Mouse (Mus musculus) CH12.LX (cell line): ENCODE measurements at regions not wholly inside any gene's neighbourhood (a gene's known extent, or its start where the extent isn't known, plus 50 kb on each side); places are given as distances from the start of the nearest gene placed in this dataset.

Experiments used
- DNase-seq: peaks from one replicate; pipeline ENCODE4 v3.0.0-alpha.2; 2013; ENCODE audit errors: extremely low read depth
- H3K27ac ChIP-seq: 2 replicates; pipeline ENCODE4 v1.5.1; 2012; ENCODE audit warnings: low read depth, mild to moderate bottlenecking, control low read depth, moderate library complexity; ENCODE audit not compliant: insufficient read depth
- H3K27me3 ChIP-seq: replicated peaks from 2 replicates; pipeline ENCODE3; 2012; ENCODE audit warnings: inconsistent platforms
- H3K36me3 ChIP-seq, 2 experiments: replicated peaks in 1 of 2; 2 replicates each; pipeline versions ENCODE3 to v1.6.1; 2012; ENCODE audit warnings: inconsistent platforms in 1 of 2, low read length in 1 of 2, mild to moderate bottlenecking in 1 of 2, mixed read lengths in 1 of 2, moderate library complexity in 1 of 2; ENCODE audit not compliant: control insufficient read depth in 1 of 2, insufficient read depth in 1 of 2
- H3K4me1 ChIP-seq, 2 experiments: 2 replicates each; pipeline ENCODE4 v1.6.1; 2012; ENCODE audit warnings: inconsistent platforms in 1 of 2, moderate library complexity in 1 of 2; ENCODE audit not compliant: insufficient read depth in 2 of 2, control insufficient read depth in 1 of 2
- H3K4me2 ChIP-seq: 2 replicates; pipeline ENCODE4 v1.6.1; 2012; ENCODE audit warnings: low read depth, mild to moderate bottlenecking, control low read depth; ENCODE audit not compliant: poor library complexity, insufficient read depth, severe bottlenecking
- H3K4me3 ChIP-seq, 3 experiments: fragments of 150-350 bp in 1 of 3; sonication (generic) in 1 of 3; replicated peaks in 1 of 3; 2 replicates each; pipeline versions ENCODE3 to v1.5.1; 2011 to 2012; ENCODE audit warnings: low read depth in 2 of 3, low read length in 2 of 3, mild to moderate bottlenecking in 2 of 3, moderate library complexity in 2 of 3, control low read depth in 1 of 3, improper control_type of control experiment in 1 of 3, inconsistent platforms in 1 of 3, mixed read lengths in 1 of 3; ENCODE audit not compliant: poor library complexity in 1 of 3
- H3K79me2 ChIP-seq: replicated peaks from 2 replicates; pipeline ENCODE4 v1.6.1; 2012; ENCODE audit warnings: mild to moderate bottlenecking, moderate library complexity; ENCODE audit not compliant: control insufficient read depth, poor library complexity, insufficient read depth, severe bottlenecking; ENCODE audit errors: extremely low read depth
- H3K9ac ChIP-seq: 2 replicates; pipeline ENCODE4 v1.6.1; 2012; ENCODE audit warnings: low read depth, mild to moderate bottlenecking, control low read depth, moderate library complexity; ENCODE audit not compliant: insufficient read depth
- H3K9me3 ChIP-seq: replicated peaks from 2 replicates; pipeline ENCODE3; 2012; ENCODE audit warnings: low read length, inconsistent platforms, mixed read lengths
- BHLHE40 ChIP-seq: IDR thresholded peaks from 2 replicates; pipeline ENCODE4 v1.6.1; 2011; ENCODE audit warnings: mild to moderate bottlenecking, low read depth, low read length, improper control_type of control experiment
- CHD2 ChIP-seq: IDR thresholded peaks from 2 replicates; pipeline ENCODE4 v1.6.1; 2011; ENCODE audit warnings: low read length, improper control_type of control experiment
- E2F4 ChIP-seq: IDR thresholded peaks from 2 replicates; pipeline ENCODE4 v1.6.1; 2011; ENCODE audit warnings: low read depth, low read length, improper control_type of control experiment; ENCODE audit not compliant: insufficient replicate concordance
- EP300 ChIP-seq: IDR thresholded peaks from 2 replicates; pipeline ENCODE4 v1.6.1; 2011; ENCODE audit warnings: low read length, improper control_type of control experiment
- GABPA ChIP-seq: IDR thresholded peaks from 2 replicates; pipeline ENCODE4 v1.6.1; 2012; ENCODE audit warnings: low read depth, low read length, improper control_type of control experiment, inconsistent platforms; ENCODE audit not compliant: insufficient replicate concordance
- HCFC1 ChIP-seq: IDR thresholded peaks from 2 replicates; pipeline ENCODE4 v1.6.1; 2012; ENCODE audit warnings: low read depth, mild to moderate bottlenecking, inconsistent platforms, low read length, improper control_type of control experiment
- JUN ChIP-seq: IDR thresholded peaks from 2 replicates; pipeline ENCODE4 v1.6.1; 2011; ENCODE audit warnings: low read depth, mild to moderate bottlenecking, low read length, improper control_type of control experiment, moderate library complexity; ENCODE audit not compliant: insufficient read depth
- JUND ChIP-seq: conservative IDR thresholded peaks from 2 replicates; pipeline ENCODE4 v1.6.1; 2011; ENCODE audit warnings: low read depth, low read length, improper control_type of control experiment
- KAT2A ChIP-seq: IDR thresholded peaks from 2 replicates; pipeline ENCODE4 v1.6.1; 2012; ENCODE audit warnings: low read length, improper control_type of control experiment, inconsistent platforms; ENCODE audit not compliant: insufficient replicate concordance
- MAFK ChIP-seq: IDR thresholded peaks from 2 replicates; pipeline ENCODE4 v1.6.1; 2011; ENCODE audit warnings: low read length, improper control_type of control experiment; ENCODE audit not compliant: insufficient replicate concordance
- MAX ChIP-seq: IDR thresholded peaks from 2 replicates; pipeline ENCODE4 v1.6.1; 2011; ENCODE audit warnings: low read length, improper control_type of control experiment
- MAZ ChIP-seq: IDR thresholded peaks from 2 replicates; pipeline ENCODE4 v1.6.1; 2012; ENCODE audit warnings: low read depth, mild to moderate bottlenecking, inconsistent platforms, low read length, improper control_type of control experiment, moderate library complexity
- MEF2A ChIP-seq: IDR thresholded peaks from 2 replicates; pipeline ENCODE4 v1.6.1; 2014; ENCODE audit warnings: low read depth, mild to moderate bottlenecking, inconsistent platforms, low read length, improper control_type of control experiment, borderline replicate concordance
- MXI1 ChIP-seq: IDR thresholded peaks from 2 replicates; pipeline ENCODE4 v1.6.1; 2011; ENCODE audit warnings: mild to moderate bottlenecking, low read depth, low read length, improper control_type of control experiment
- MYC ChIP-seq: IDR thresholded peaks from 2 replicates; pipeline ENCODE4 v1.6.1; 2011; ENCODE audit warnings: low read depth, mild to moderate bottlenecking, improper control_type of control experiment, low read length
- NRF1 ChIP-seq: IDR thresholded peaks from 2 replicates; pipeline ENCODE4 v1.6.1; 2014; ENCODE audit warnings: low read depth, mild to moderate bottlenecking, inconsistent platforms, low read length, improper control_type of control experiment, moderate library complexity
- PAX5 ChIP-seq: IDR thresholded peaks from 2 replicates; pipeline ENCODE4 v1.6.1; 2012; ENCODE audit warnings: low read length, inconsistent platforms, mixed read lengths
- POLR2A ChIP-seq: IDR thresholded peaks from 2 replicates; pipeline ENCODE4 v1.6.1; 2011; ENCODE audit warnings: low read depth, mild to moderate bottlenecking, improper control_type of control experiment, low read length
- SMC3 ChIP-seq: IDR thresholded peaks from 2 replicates; pipeline ENCODE4 v1.6.1; 2011; ENCODE audit warnings: low read depth, low read length, improper control_type of control experiment
- TBP ChIP-seq: conservative IDR thresholded peaks from 2 replicates; pipeline ENCODE4 v1.6.1; 2011; ENCODE audit warnings: low read depth, low read length, improper control_type of control experiment
- TCF12 ChIP-seq: IDR thresholded peaks from 2 replicates; pipeline ENCODE4 v1.6.1; 2014; ENCODE audit warnings: low read depth, mild to moderate bottlenecking, inconsistent platforms, low read length, improper control_type of control experiment
- USF2 ChIP-seq: conservative IDR thresholded peaks from 2 replicates; pipeline ENCODE4 v1.6.1; 2011; ENCODE audit warnings: low read depth, low read length, improper control_type of control experiment
- ZC3H11A ChIP-seq: IDR thresholded peaks from 2 replicates; pipeline ENCODE4 v1.6.1; 2012; ENCODE audit warnings: low read depth, mild to moderate bottlenecking, inconsistent platforms, low read length, improper control_type of control experiment
- ZKSCAN1 ChIP-seq: IDR thresholded peaks from 2 replicates; pipeline ENCODE4 v1.6.1; 2012; ENCODE audit warnings: low read depth, inconsistent platforms, low read length, improper control_type of control experiment, borderline replicate concordance
- dilution Hi-C: fragments of 300-500 bp; cut with MboI; formaldehyde crosslinking; loops from 2 replicates; pipeline ENCODE4 v1.14.3; 2020; ENCODE audit warnings: low sequenced_read_pairs; ENCODE audit not compliant: extremely low pct_unique_long_range_greater_than_20kb, extremely low pct_ligation_motif_present
- in situ Hi-C: fragments of 300-500 bp; cut with MboI; formaldehyde crosslinking; loops from 3 replicates; pipeline ENCODE4 v1.14.3; 2019; ENCODE audit warnings: low sequenced_read_pairs, low pct_ligation_motif_present, low pct_unique_long_range_greater_than_20kb, mixed read lengths

- peaks cover 27% of the 10 kb centered on the region for H3K9me3 ChIP-seq
- TF ChIP-seq ZC3H11A = no peak
- TF ChIP-seq JUN = no peak
- H3K4me1 ChIP-seq = no peaks in the 10 kb centered on the region
- no peak overlapping the region for H3K4me3 ChIP-seq
- in situ Hi-C loops = no loop called here
- H3K27me3 ChIP-seq = no peaks in the 10 kb centered on the region
- dilution Hi-C loops = no loop called here
- H3K79me2 ChIP-seq = no peaks in the 10 kb centered on the region
- H3K9ac ChIP-seq = no peak overlapping the region
- H3K27ac ChIP-seq = no peak overlapping the region
- DNase-seq = no peak
- H3K4me2 ChIP-seq = no peak overlapping the region
- no peaks in the 10 kb centered on the region for H3K36me3 ChIP-seq
Measured at GRCm38 (mm10) chr5:50130202-50130601, 71.4 kb upstream of the Adgra3 start.

- no peak overlapping the region for H3K4me3 ChIP-seq
- peaks cover 34% of the 10 kb centered on the region for H3K9me3 ChIP-seq
- H3K27me3 ChIP-seq = no peaks in the 10 kb centered on the region
- H3K4me2 ChIP-seq = no peak overlapping the region
- in situ Hi-C loops = no loop called here
- no peak for TF ChIP-seq TBP
- no peak for TF ChIP-seq EP300
- TF ChIP-seq POLR2A = no peak
- TF ChIP-seq CHD2 = no peak
- TF ChIP-seq MEF2A = no peak
- TF ChIP-seq MAZ = no peak
- no peak for TF ChIP-seq MAX
- no peak for TF ChIP-seq GABPA
- no peak for TF ChIP-seq USF2
- TF ChIP-seq KAT2A = no peak
- TF ChIP-seq E2F4 = no peak
- TF ChIP-seq HCFC1 = no peak
- no peak for TF ChIP-seq MAFK
- H3K9ac ChIP-seq = no peak overlapping the region
- no peak overlapping the region for H3K27ac ChIP-seq
- H3K4me1 ChIP-seq = no peaks in the 10 kb centered on the region
- no peaks in the 10 kb centered on the region for H3K36me3 ChIP-seq
- H3K79me2 ChIP-seq = no peaks in the 10 kb centered on the region
- dilution Hi-C loops = no loop called here
- DNase-seq = no peak
Measured at GRCm38 (mm10) chr5:50128972-50129371, 70.2 kb upstream of the Adgra3 start.

DNA sequence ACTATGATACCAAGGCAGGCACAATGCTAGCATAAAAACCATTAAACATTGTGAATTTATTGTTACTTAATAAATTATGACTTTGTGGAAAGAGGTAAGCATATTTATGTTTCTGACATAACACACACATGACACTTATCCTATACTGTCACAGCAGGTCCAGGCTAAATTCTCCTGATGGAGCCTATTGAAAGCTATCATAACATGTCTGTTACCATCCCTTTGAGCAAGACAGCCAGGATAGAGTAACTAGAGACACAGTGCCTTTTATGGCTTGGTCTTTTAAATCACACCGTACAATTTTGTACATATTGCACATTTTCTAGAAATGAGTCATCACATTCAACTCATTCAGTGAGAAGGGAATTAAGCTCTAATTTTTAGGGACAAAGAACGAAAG, 67.8 kb upstream of the Adgra3 start:
- no peak overlapping the region for H3K4me2 ChIP-seq
- no peaks in the 10 kb centered on the region for H3K36me3 ChIP-seq
- dilution Hi-C loops (no loop called here), in situ Hi-C loops (no loop called here)
- H3K27me3 ChIP-seq = no peaks in the 10 kb centered on the region
- H3K9ac ChIP-seq = no peak overlapping the region
- H3K4me3 ChIP-seq = no peak overlapping the region
- peaks cover 36% of the 10 kb centered on the region for H3K9me3 ChIP-seq
- DNase-seq = no peak
- TF ChIP-seq HCFC1 (no peak), KAT2A (no peak), JUN (no peak), NRF1 (no peak), SMC3 (no peak), MXI1 (no peak), BHLHE40 (no peak), JUND (no peak), MAX (no peak), ZKSCAN1 (no peak), PAX5 (no peak), USF2 (no peak), MAFK (no peak), TCF12 (no peak), MYC (no peak)
- H3K79me2 ChIP-seq = no peaks in the 10 kb centered on the region
- H3K4me1 ChIP-seq = no peaks in the 10 kb centered on the region
- no peak overlapping the region for H3K27ac ChIP-seq
